Mouse (Mus musculus) G1E-ER4 (cell line): Measurements from ENCODE around the gene Arsa. TPM values are rescaled to one million over a fixed set of nuclear protein-coding genes. Genes with fewer than 3 reads are reported as not detected.

Source experiments
- GATA1 ChIP-seq: IDR thresholded peaks from one replicate; pipeline ENCODE4 v1.8.0; 2012; ENCODE audit warnings: low read length, inconsistent platforms
- polyA plus RNA-seq: library from polyadenylated mRNA; stranded (reverse); fragments of >175 nt; gene quantifications from 2 replicates; pipeline ENCODE4 v1.2.3, GENCODE M21; 2012

The Arsa gene
- polyA plus RNA-seq, 1 experiment: 57.4 TPM

DNA sequence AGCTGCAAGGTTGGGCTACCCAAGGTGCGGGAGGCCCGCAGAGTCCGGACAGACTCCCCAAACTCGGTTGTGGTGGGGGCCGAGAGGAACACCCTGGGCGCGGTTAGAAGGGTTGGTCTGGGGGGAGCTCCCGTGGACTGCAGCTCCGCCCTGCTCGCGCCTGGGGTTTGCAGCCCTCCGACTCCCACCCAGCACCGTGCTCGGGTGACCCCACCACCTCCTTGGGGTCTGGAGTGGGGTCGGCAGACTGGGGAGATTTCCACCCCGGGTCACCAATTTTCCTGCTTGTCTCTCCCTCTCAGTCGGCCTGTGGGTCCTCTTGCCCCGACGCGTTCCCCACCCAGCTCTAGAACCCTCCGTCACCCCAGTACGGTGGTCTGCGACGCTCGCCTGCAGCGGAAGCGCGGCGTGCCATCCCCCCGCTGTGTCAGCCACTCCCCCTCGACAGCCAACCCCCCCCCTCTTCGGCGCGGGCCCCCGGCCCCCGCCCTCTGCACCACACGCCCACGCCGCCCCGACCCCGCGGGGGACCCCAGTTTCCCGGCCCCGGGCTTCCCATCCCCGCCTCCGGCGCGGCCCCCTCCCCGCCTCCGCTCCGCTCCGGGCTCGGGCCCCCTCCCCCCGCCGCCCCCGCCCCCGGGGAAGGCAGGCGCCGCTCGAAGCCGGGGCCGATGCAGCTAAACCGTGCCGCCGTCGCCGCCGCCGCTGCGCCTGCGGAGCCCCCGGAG is 21.9 kb upstream of the Arsa start, which contains the start of gene Shank3:
Gene Shank3, plus strand, starts transcription at position 663 of the 728 bp plus-strand sequence.
- no peak for TF ChIP-seq GATA1

DNA sequence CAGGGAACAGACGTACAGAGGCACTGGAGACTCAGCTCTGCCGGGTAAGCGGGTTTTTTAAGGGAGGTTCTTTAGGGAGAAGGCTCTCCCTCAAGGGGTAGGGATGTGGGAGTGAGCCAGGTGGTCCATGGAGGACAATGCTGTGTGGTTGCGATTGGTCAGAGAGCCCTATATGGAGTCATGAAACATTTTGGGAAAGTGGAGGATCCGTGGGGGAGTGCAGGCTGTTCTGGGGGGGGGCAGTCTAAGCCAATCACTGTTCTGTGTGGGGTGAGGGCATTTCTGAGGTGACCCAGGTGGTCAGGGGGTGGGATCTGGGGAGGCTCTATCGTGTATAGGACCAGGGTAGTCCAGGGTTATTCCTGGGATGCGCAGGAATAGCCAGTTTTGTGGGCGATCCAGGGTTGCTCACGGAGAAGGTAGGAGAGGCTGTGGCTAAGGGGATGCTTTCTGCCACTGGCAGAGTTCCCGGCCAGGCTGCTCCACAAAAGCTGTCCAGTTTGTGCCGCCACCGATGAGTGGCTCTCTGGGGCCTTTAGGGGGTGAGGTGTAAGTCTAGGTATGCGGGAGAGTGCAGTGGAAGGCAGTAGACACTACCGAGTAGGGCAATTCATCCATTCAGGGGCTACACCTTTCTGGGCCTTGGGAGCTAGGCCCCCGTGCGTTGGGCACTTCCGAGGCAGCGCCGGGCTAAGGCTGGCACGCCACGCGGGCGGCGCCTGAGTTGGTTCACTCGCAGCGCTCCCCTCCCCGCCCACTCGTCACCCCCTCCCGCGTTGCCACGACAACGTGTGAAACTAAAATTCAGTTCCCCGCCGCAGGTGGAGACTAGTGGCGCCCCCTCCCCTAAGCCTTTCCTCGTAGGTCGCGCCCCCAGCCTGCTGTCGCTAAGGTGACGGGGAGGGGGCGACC is 21.1 kb upstream of the Arsa start:
- TF ChIP-seq GATA1: no peak

DNA sequence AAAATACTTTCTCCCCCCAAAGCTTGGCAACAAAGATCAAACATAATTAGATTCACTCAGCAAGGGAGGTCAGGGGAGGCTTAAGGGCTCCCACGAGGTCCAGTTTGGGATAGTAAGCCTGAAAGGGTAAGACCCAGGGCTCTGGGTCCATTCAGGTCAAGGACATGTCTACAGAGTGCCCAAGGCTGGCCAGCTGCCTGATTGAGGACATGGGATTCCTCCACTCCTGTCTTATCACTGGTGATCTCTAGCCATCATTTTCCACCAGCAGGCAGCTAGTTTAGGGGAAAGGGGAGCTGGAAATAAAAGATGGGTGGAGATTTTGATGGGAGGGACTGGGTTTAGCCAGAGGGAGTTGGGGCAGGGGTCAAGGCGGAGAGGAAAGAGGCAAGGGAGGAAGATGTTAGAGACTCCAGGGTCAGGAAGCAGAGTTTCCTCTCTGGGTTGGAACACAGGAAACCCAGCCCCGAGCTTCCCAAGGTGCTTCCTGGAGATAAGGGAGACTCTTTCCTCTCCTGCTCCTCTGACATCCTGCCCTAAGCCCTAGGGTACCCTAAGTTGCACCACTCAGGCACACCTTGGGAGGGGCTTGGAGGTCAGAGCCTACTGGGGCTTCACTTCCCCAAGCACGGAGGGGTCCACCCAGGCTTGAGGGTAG is 20.3 kb upstream of the Arsa start:
- no peak for TF ChIP-seq GATA1

DNA sequence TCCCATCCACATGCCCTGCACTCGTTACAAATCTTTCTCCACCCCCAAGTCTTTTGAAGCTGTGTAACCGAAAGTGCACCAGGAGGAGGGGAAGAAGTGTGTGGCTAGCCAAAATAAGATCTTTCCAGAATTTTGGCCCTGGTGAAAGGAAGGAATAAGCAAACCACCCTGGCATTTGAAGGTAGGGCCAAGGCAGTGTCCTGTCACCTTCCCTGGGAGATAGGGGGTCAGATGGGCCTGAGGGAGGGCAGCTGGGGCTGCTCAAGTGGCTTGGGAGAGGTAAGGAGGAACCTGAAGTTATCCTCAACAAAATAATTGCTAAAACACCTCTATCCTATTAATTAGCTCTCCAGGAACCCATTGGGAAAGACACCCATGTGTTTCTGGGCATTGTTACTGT is 19.6 kb upstream of the Arsa start:
- TF ChIP-seq GATA1: no peak

DNA sequence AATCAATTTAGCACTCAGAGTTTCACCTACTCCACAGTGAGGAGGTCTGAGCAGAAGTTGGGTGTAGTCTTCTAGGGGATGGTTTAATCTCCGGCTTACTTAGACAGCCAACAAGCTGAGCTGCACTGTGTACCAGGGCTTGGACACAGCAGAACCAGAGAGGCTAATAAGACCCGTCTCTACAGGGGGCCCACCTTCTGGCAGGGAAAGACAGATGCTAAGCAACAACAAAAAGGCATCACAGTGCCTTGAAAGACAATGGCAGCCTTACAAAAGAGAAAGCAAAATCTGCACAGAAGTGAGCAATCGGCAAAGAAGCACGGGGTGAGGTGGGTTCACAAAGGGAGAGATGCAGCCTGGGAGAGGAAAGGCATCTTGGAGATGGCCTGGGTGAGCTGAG is 18.9 kb upstream of the Arsa start:
- TF ChIP-seq GATA1: no peak

DNA sequence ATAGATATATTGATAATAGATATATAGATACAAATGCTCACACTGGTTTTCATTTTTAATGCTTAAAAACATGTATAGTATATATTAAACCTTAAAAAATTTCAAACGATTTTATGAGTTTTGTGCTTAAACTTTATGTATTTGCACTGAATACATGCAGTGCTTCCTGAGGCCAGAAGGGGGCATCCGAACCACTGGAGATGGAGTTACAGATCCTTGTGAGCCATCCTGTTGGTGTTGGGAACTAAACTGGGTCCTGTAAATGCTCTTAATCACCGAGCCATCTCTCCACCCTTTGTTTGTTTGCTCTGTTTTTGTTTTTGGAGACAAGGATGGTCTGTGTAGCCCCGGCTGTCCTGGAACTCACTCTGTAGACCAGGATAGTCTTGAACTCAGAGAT is 17.7 kb upstream of the Arsa start:
- TF ChIP-seq GATA1: no peak

DNA sequence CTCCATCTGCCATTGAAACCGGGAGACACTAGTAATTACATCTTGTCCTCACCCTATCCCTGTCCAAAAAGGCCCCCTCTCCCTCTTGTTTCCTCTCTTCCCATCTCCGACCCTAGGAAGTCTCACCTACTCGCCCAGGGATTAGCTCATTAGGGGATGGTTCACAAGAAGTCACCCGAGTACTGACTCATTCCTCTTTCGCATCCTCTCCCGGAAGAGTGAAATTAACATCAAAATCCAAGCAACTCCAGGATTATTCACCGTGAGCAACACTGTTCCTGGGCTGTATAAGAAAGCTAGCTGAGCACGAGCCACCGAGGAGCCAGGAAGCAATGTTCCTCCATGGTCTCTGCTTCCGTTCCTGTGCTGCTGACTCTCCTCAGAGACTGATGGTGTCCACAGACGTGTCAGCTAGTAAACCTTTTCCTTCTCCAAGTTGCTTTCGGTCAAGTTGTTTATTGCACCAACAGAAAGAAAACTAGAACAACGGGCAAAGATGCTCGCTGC is 11.4 kb upstream of the Arsa start:
- TF ChIP-seq GATA1: no peak

DNA sequence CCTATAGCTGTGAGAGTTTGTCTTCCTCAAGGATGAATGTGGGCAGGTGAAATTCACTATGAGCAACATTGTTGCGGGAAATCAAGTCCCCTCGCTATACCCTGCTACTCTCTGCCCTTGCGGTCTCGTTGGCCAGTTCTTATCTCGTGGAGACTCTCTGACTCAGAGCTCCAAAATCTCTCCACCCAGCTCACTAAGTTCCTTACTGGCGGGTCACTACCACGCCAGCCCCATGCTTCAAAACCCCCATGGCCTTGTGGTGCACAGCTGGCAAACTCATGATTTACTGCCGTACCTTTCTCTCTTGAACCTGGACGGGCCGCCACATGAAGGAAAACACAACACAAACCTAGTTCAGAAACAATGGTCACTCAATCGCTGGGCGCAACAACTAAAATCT is 11.0 kb upstream of the Arsa start:
- no peak for TF ChIP-seq GATA1

DNA sequence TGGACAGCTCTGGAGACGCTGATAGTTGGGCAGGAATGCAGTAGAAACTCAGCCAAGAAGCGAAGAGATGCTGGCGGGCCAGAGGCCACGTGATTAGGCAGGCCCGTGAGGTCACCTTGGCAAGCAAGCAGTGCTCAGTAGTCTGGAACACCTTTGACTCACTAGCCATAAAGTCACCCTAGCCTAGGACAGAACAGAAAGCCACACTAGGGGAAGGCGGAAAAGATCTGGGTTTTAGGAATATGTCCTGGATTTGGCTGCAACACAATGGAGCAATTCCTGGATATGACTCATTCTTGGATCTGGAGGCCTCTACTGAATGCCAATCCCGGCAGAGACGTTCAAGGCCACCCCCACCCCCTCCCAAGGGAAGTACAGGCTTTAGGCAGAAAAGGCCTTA is 3.4 kb upstream of the Arsa start:
- no peak for TF ChIP-seq GATA1

DNA sequence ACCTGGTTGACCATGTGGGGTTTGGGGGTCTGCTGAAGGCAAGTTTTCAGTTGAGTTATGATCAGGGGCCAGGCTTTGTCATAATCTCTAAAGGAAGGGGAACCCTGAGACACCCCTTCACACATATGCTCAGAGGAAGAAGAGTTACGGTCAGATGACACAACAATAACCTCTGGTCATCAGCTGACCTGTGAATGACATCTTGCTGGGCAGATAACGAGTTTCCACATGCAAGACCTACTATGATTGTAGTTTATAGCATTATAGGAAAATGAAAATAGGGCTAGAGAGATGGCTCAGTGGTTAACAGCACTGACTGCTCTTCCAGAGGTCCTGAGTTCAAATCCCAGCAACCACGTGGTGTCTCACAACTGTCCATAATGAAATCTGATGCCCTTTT is 1.4 kb upstream of the Arsa start:
- no peak for TF ChIP-seq GATA1

DNA sequence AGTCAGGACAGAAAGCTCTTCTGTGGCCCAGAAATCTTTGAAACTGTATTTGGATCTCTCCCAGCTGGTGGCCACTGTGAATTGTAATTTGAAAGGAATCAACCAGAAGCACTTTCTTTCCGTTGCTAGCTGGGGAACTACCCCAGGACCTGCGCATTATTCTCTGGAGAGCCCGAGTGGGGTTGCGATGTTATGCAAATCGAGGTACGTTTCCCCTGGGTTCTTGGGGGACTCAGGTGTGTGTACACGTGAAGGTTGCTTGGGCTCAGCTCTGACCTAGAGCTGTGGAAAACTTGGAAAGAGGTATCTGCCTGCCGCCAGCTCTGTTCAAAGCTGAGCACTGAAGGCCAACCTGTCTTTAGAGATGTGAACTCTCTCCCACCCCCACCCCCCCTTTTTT is 581 bp upstream of the Arsa start:
- no peak for TF ChIP-seq GATA1

DNA sequence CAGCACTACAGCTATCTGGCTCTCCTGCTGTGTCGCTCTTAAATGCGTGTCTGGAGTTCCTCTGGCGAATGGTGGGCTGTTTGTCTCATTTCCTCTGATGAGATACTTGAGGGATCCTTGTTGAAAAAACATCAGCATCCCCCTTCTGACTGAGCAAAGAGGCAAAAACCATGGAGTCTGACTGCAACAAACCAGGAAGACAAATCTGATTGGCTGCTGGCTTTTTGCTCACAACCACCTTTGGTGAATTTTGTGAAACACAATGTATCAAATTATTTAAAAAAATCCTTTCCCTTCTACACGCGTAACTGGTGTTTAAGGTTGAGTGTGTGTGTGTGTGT is 780 bp downstream of the Arsa start:
- TF ChIP-seq GATA1: no peak

DNA sequence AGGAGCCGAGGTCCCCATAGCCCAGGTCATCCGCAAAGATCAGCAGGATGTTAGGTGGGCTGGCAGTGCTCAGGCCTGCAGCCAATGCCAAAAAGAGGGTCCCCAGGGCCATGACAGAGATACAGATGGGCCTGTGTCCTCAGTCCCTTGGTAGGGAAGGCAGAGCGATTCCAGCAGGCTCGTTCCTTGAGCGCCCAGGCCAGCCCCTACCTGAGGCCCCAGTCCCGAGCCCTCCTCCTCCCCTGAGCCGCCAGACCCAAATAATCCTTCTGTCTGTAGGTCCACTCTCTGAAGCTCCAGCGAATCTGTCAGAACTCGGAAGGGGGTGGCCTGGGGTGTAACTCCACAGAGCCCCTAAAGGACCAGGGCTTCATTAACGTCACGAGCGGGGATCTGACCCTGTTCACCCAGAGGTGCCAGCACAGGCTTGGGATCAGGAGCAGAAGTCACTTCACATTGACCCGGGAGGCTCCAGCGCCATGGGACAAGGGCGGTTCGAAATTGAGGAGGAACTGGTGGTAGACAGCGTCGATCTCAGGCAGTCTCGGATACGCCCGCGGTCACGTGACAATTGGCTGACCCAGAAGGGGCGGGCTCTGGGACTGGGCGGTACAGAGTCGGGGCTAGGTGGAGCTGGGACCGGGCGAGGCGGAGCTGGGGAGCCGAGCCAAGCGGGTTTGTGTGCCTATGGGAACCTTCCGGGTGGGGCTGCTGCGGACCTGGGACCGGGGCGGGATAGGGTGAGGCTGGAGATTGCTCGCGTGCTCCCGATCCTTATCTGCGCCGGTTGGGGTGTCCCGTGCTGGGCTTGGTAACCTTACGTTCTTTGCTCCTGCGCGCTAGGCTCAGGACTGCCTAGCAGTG is 1.4 kb downstream of the Arsa start:
- TF ChIP-seq GATA1: peak; percentile 27

DNA sequence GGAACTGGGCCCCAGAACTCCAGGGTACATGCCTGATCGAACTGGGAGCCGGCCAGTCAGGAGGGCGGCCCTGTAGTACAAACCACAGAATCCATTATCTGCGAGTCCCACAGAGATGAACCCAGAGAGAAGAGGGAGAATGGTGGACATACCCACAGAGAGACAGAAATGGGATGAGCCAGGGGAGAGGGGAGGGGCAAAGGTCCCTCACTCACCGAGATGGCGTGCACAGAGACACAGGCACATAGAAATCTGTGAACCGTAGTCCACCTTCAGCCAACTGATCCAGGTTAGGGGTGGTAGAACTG is 2.0 kb downstream of the Arsa start:
- TF ChIP-seq GATA1: no peak

DNA sequence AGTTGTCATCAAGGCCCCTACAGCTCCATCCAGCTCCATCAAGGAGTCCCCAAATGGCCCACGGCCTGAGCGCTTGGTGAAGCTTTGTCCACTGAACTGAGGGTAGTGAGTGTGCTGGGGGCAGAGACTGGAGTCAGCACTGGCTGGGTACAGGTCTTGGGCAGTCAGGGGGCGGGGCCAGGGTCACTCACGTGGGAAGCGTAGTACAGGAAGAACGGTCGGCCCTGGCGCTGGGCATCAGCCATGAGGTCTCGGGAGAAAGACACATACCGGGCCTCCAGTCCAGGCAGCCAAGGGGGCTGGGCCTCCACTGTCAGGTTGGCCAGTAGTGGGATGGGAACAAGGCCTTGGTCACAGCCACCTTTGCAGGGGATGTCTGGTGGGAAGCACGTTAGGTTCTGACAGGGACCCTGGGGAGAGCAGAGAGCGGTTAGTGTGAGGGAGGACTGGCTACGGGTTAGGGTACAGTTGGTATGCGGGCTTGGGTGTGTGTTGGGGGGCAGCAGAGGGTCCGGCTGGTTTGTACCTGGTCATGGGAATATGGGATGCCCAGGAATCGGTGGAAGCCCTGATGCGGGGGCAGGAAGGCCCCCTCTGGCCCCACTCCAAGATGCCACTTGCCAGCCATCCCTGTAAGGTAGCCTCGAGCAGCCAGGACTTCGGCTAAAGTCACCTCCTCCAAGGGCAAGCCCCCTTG is 2.5 kb downstream of the Arsa start:
- no peak for TF ChIP-seq GATA1
